Mouse (Mus musculus): ENCODE data around the gene Rai1.

Gene Rai1

GRCm38 (mm10) chr11:60094909-60095810 lies 9.7 kb upstream of the Rai1 start:
- no peak for DNase-seq (ENCODE audit: low spot score)

- DNase-seq (ENCODE audit: low spot score): no peak
Observed at GRCm38 (mm10) chr11:60099555-60100186, 5.1 kb upstream of the Rai1 start.

GRCm38 (mm10) chr11:60100827-60101555 lies 3.8 kb upstream of the Rai1 start:
- no peak for DNase-seq (ENCODE audit: low spot score)

- no peak for DNase-seq (ENCODE audit: low spot score)
Observed at GRCm38 (mm10) chr11:60101986-60102385, 2.8 kb upstream of the Rai1 start.

GRCm38 (mm10) chr11:60102664-60103063 lies 2.1 kb upstream of the Rai1 start:
- no peak for DNase-seq (ENCODE audit: low spot score)

GRCm38 (mm10) chr11:60103567-60103966 lies 1.2 kb upstream of the Rai1 start:
- no peak for DNase-seq (ENCODE audit: low spot score)

- peak; percentile 66 for DNase-seq (ENCODE audit: low spot score)
Observed at GRCm38 (mm10) chr11:60105593-60106542, 1.1 kb downstream of the Rai1 start.

- DNase-seq (ENCODE audit: low spot score): peak; percentile 72
Observed at GRCm38 (mm10) chr11:60106543-60107110, 1.8 kb downstream of the Rai1 start.

GRCm38 (mm10) chr11:60107449-60107848 lies 2.6 kb downstream of the Rai1 start:
- no peak for DNase-seq (ENCODE audit: low spot score)

- DNase-seq (ENCODE audit: low spot score): no peak
Observed at GRCm38 (mm10) chr11:60108631-60109172, 3.9 kb downstream of the Rai1 start.

GRCm38 (mm10) chr11:60110386-60110785 lies 5.6 kb downstream of the Rai1 start:
- DNase-seq (ENCODE audit: low spot score): no peak

GRCm38 (mm10) chr11:60111576-60111975 lies 6.8 kb downstream of the Rai1 start:
- no peak for DNase-seq (ENCODE audit: low spot score)

GRCm38 (mm10) chr11:60113624-60114023 lies 8.8 kb downstream of the Rai1 start:
- no peak for DNase-seq (ENCODE audit: low spot score)

GRCm38 (mm10) chr11:60114296-60115023 lies 9.6 kb downstream of the Rai1 start:
- no peak for DNase-seq (ENCODE audit: low spot score)

- peak; percentile 90 for DNase-seq (ENCODE audit: low spot score)
Observed at GRCm38 (mm10) chr11:60115024-60115538, 10.3 kb downstream of the Rai1 start.

- no peak for DNase-seq (ENCODE audit: low spot score)
Observed at GRCm38 (mm10) chr11:60115638-60116276, 10.9 kb downstream of the Rai1 start.

GRCm38 (mm10) chr11:60120586-60121262 lies 15.9 kb downstream of the Rai1 start:
- no peak for DNase-seq (ENCODE audit: low spot score)

GRCm38 (mm10) chr11:60122611-60123010 lies 17.8 kb downstream of the Rai1 start:
- no peak for DNase-seq (ENCODE audit: low spot score)

GRCm38 (mm10) chr11:60127048-60127447 lies 22.2 kb downstream of the Rai1 start:
- DNase-seq (ENCODE audit: low spot score): no peak
